Mouse (Mus musculus) lung, adult 2 months (tissue): ENCODE measurements around the gene Lyzl4. TPM values are rescaled to one million over a fixed set of nuclear protein-coding genes. Genes with fewer than 3 reads are reported as not detected.

Experiments
- DNase-seq: peaks from one replicate; pipeline ENCODE4 v3.0.0; 2022
- H3K4me1 ChIP-seq: fragments of 200-500 bp; 2 replicates; pipeline ENCODE4 v1.6.1; 2011; ENCODE audit warnings: low read length; ENCODE audit not compliant: control insufficient read depth, insufficient read depth
- H3K4me3 ChIP-seq: fragments of 200-500 bp; replicated peaks from 2 replicates; pipeline ENCODE3; 2011; ENCODE audit warnings: low read depth, mild to moderate bottlenecking, control low read depth, low read length; ENCODE audit errors: extremely low read depth
- CTCF ChIP-seq: fragments of 200-500 bp; IDR thresholded peaks from 2 replicates; pipeline ENCODE4 v1.5.1; 2011; ENCODE audit warnings: mild to moderate bottlenecking, low read length, control low read depth; ENCODE audit not compliant: insufficient read depth
- POLR2A ChIP-seq: fragments of 200-500 bp; IDR thresholded peaks from 2 replicates; pipeline ENCODE4 v1.6.1; 2011; ENCODE audit warnings: low read depth, mild to moderate bottlenecking, control low read depth, low read length, borderline replicate concordance; ENCODE audit errors: extremely low read depth
- WGBS: fragments of 180-500 bp; shearing (Covaris S2); methylation state at CpG from one replicate; pipeline ENCODE4 v1.1.7; 2018; 5-methylcytosine and 5-hydroxymethylcytosine counted together
- polyA plus RNA-seq: library from polyadenylated mRNA; depleted of rRNA; stranded (reverse); fragments of >200 nt; gene quantifications from 2 replicates; pipeline ENCODE4 v1.2.3, GENCODE M21; 2012; rRNA removed

Lyzl4 gene
- polyA plus RNA-seq, 1 experiment = 0.66 TPM

DNA sequence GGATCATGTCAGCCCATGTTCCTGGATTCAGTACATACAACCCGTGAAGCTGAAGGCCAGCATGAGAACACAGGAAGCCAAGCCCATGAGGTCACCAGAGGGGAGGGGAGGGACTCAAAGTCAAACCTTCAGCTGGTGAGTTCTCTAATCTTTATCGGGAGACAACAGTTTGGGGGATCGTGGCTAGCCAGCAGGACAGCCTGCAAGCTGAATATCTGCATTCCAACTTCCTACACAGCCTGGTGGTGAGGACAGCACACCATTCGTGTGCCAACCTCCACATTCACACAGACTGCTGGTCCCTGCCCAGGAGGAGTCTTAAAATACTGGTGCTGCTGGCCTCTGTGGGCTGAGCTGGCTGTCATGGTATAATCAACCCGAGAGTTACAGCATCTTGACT, 85.0 kb downstream of the Lyzl4 start:
- Histone ChIP-seq H3K4me1 (no peaks in the 10 kb centered on the region; the same call in 1 of the 2 replicates), H3K4me3 (no peak overlapping the region)
- no peak for DNase-seq
- 35% methylated on average over 5 of the region's 5 CpGs for WGBS
- TF ChIP-seq CTCF (no peak), POLR2A (no peak)

DNA sequence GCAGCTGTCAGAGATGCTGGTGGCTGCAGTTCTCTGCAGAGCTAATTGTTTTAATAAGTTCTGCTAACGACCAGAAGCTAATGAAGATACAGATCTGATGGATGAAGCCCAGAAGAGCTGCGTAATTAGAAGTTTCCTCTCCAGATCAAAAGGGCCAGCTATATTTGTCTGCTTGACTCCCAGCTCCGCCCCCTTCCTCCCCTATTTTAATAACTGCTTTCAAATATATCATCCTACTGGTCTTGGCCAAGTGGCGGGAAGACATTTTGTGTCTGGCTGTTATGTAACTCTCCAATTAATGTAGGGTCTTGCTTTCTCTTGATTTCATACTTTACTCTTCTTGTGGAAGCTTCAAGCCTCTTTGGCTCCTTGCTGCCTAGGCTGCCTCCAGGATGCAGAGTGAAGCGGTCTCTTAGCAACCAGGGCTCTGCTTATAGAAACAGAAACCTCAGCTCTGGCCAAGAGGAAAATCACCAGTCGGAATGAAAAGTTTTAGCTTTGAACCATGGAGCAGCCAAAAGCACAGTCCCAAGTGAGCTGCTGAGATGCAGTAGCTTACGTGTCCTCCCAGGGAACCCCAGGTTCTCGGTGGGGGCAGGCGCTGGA, 86.4 kb downstream of the Lyzl4 start:
- TF ChIP-seq POLR2A (no peak), CTCF (no peak)
- no peak for DNase-seq

DNA sequence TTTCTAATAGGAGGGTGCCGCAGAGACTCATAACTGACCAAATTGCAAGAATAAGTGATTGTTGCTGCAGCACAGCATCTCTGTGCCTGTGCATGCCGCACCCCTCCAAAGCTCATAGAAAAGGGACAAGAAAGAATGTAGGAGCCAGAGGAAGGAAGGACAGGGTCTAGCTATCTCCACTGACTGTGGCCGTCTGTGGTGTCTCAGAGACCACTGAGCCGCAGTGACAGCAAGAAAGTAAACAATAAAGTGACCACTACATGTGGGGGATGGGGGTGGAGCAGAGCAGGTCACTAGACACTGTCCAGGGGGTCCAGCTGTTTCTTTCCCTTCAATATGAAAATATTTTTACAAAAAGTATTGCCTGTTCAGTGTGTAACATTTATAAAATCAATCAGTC, 88.3 kb downstream of the Lyzl4 start:
- no peak for TF ChIP-seq CTCF
- no peak for TF ChIP-seq POLR2A
- WGBS = 65% methylated on average over 4 of the region's 4 CpGs
- Histone ChIP-seq H3K4me1 (no peaks in the 10 kb centered on the region; the same call in 1 of the 2 replicates), H3K4me3 (no peak overlapping the region)
- DNase-seq = no peak

More for the DNA sequence above, 86.4 kb downstream of the Lyzl4 start:
- Histone ChIP-seq H3K4me3 (no peak overlapping the region), H3K4me1 (no peaks in the 10 kb centered on the region; the same call in 1 of the 2 replicates)
- 39% methylated on average over 9 of the region's 9 CpGs for WGBS

DNA sequence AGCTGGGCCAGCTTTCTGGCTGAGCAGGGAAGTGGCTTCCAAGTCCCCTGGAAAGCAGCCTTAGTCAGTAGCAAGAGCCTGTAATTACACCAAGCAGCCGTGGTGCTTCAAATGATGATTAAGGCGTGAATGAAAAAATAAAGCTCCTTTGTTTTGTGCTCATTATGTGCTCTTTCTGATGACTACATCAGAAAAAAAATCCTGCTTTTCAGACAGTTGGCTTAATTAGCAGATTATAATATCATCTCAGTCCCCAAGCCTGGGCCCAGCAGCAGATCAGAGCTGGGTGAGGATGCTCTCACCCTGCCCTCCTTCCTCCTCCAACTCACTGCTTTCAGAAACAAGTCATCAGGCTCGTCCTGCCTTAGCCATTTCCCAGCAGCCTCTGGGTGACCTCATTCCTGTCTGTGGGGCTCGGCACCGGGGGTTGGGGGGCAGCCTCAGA, 91.5 kb downstream of the Lyzl4 start:
- TF ChIP-seq POLR2A (no peak), CTCF (no peak)
- Histone ChIP-seq H3K4me1 (no peaks in the 10 kb centered on the region), H3K4me3 (no peak overlapping the region)
- DNase-seq = no peak
- WGBS = 75% methylated on average over 5 of the region's 5 CpGs

DNA sequence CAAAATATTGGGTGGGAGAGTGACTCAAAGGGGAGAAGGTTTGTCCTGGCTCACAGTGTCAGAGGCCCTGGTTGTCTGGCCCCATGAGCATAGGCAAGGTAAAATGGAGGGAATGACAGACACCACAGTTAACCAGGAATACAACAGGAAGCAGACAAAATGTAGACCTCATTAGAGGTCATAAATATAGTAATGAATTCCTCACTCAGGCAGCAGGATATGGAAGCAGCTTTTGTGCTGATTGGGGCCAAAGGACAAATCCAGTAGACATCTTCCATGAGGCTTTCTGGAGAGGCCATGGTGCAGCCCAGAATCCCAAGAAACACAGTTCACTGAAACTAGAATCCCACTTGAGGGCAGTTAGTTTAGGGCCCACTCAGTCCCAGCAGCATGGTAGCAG, 92.5 kb downstream of the Lyzl4 start:
- TF ChIP-seq CTCF (no peak), POLR2A (no peak)

DNA sequence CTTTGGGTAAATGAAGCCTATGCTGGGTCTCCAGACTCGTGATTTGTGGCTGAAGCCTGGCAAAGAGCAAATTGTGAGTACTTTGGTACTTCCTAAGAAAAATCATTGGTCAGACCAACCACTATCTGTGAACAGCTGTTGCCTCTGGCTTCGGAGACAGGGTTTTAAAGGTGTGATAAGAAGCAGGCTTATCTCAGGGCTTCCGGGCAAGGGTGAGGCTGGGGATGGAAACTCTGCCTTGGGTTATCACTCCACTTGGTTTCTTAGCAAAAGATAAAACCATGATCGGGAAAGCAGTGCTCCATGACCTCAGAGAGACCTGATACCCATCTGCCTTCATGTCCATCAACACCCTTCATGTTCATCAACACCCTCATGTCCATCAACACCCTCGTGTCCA, 92.9 kb downstream of the Lyzl4 start:
- 37% methylated on average over 5 of the region's 5 CpGs for WGBS
- H3K4me3 ChIP-seq = no peak overlapping the region
- TF ChIP-seq CTCF = no peak
- TF ChIP-seq POLR2A = no peak
- no peak for DNase-seq
- H3K4me1 ChIP-seq = no peaks in the 10 kb centered on the region

More for the DNA sequence above, 92.5 kb downstream of the Lyzl4 start:
- H3K4me1 ChIP-seq = no peaks in the 10 kb centered on the region
- DNase-seq = no peak
- H3K4me3 ChIP-seq = no peak overlapping the region

DNA sequence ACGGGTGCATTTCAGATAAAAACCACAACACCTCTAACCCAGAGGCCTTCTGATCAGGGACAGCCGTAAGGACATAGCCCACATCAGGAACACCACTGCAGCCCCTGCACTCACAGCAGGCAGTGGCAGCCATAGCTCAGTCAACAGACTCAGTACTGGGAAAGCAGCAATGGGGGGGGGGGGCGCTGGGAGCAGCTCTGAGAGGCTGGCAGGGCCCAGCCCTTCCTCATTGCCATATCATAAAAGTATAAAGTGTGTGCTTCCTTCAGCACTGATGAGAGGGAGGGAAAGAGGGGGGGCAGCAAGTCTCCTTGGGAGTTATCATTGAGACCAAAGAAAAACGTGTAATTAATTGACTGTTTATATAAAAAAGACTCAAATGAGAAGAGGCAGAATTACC, 94.5 kb downstream of the Lyzl4 start:
- no peak for DNase-seq
- 59% methylated on average over 4 of the region's 4 CpGs for WGBS
- H3K4me3 ChIP-seq = no peak overlapping the region
- TF ChIP-seq POLR2A (no peak), CTCF (no peak)
- no peaks in the 10 kb centered on the region for H3K4me1 ChIP-seq

DNA sequence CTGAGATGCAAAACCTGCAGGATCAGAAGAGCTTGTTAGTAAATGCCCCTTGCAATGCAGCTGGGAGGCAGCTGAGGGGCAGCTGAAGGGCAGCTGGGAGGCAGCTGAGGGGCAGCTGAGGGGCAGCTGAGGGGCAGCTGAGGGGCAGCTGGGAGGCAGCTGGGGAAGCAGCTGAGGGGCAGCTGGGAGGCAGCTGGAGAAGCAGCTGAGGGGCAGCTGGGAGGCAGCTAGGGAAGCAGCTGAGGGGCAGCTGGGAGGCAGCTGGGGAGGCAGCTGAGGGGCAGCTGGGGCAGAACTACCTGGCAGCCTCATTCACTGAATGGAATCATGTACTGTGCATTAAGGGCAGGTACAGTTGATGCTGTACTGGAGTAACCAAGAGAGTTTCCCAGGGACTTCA, 100.4 kb downstream of the Lyzl4 start:
- Histone ChIP-seq H3K4me1 (no peaks in the 10 kb centered on the region), H3K4me3 (no peak overlapping the region)
- no peak for DNase-seq
- TF ChIP-seq CTCF (no peak), POLR2A (no peak)

DNA sequence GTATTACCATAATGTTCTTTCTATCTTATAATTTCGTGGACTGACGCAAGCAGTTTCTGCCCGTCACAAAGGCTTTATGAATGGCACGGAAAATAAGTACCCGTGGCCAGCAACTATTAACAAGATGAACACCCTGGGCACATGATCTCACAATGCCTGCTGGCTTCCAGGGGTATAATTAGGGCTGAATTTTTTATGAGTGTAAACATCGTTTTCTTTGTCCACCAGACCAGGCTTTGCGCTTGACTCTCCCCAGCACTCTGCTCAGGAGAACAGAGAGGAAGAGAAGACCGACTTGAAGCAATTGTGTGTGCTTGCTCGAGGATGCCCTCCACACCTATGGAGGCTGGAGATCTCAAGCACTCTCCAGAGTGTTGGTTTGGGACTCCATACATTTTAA, 109.3 kb downstream of the Lyzl4 start:
- Histone ChIP-seq H3K4me3 (no peak overlapping the region), H3K4me1 (no peaks in the 10 kb centered on the region)
- 75% methylated on average over 9 of the region's 9 CpGs for WGBS
- DNase-seq = no peak
- no peak for TF ChIP-seq CTCF
- TF ChIP-seq POLR2A = no peak

DNA sequence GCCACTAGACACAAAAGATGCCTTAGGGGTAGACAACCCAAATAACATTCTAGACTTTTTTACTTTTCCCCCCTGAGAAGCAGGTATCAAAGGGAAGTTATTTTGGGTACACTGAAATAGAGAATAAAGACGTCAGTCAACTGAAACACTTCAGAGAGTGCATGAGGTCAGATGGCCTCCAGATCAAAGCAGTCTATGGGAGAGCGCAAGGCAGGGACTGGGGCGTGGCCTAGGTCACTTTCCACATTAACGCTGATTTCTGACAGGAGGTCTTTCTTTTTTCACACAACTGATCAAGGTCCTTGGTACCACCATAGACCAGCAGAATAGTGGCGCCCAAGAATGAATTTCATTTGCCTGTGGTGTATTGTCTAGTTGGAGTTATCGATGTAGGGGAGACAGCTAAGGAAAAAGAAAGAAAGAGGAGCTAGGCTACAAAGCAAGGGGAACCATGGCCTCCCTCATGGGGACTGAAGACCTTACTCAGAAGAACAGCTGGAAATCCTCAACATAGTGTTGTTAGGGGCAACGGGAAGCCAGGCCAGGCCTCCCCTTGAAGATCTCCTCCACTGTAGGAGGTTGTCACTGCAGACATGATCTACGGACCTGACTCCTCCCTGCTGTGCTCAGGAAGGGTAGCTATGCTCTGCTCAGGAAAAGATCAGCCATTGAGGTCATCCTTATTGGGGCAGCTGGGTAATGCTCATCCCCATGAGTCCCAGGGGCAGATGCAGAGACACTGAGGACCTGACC, 113.1 kb downstream of the Lyzl4 start:
- TF ChIP-seq POLR2A (no peak), CTCF (no peak)
- WGBS = 65% methylated on average over 8 of the region's 8 CpGs

More for the DNA sequence above, 113.1 kb downstream of the Lyzl4 start:
- Histone ChIP-seq H3K4me3 (no peak overlapping the region), H3K4me1 (no peaks in the 10 kb centered on the region)
- no peak for DNase-seq

Other genes starting within 250 kb of the Lyzl4 start
- gene Cck, start 146.4 kb downstream of the Lyzl4 start, polyA plus RNA-seq = 0.37 TPM in 1 of 2 replicates, not detected in the other
- gene Vipr1, start 620 bp upstream of the Lyzl4 start, polyA plus RNA-seq = 2.2 and 2.6 TPM in 2 replicates
- gene Sec22c, start 63.4 kb upstream of the Lyzl4 start, polyA plus RNA-seq = 8.9 and 9.9 TPM in 2 replicates
- gene Ss18l2, start 68.2 kb upstream of the Lyzl4 start, polyA plus RNA-seq = 18.4 and 22.2 TPM in 2 replicates
- 36.6 and 48.6 TPM in 2 replicates for gene Nktr, start 77.1 kb upstream of the Lyzl4 start, polyA plus RNA-seq
- gene Zfp651, start 117.2 kb upstream of the Lyzl4 start, polyA plus RNA-seq = 26.8 and 46.2 TPM in 2 replicates
- gene Klhl40, start 135.5 kb upstream of the Lyzl4 start, polyA plus RNA-seq = 0.49 and 4.4 TPM in 2 replicates
- gene Hhatl, start 150.4 kb upstream of the Lyzl4 start, polyA plus RNA-seq = 7.4 and 11.0 TPM in 2 replicates
- gene Ccdc13, start 197.4 kb upstream of the Lyzl4 start, polyA plus RNA-seq = 4.2 and 5.1 TPM in 2 replicates
- 11.6 and 24.4 TPM in 2 replicates for gene Higd1a, start 216.3 kb upstream of the Lyzl4 start, polyA plus RNA-seq